Mouse (Mus musculus): Measurements from ENCODE around the gene Scaf11. TPM values are rescaled to one million over a fixed set of nuclear protein-coding genes. Genes with fewer than 3 reads are reported as not detected.

The Scaf11 gene
- polyA plus RNA-seq, 1 experiment from 2014 or later: 61.8 TPM

DNA sequence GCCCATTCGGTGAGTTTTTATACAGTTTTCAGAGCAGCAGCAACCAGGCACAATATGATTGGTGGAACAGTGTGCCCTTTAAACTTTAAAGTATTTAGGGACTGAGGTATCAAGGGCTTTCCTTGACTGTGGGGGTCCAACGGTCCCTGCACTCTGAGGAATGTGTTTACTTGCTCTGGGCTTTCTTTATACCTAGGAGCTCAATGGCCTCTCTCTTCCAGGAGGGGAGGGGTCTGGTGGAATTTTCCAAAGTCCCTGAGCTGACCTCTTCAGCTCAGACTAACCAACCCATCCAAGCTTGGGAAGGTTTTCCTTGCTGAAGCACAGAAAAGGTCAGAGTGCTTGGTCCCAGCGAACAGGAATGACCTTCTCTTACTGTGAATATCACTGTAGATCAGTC, 30.8 kb upstream of the Scaf11 start:
- Histone ChIP-seq H3K4me1 (ENCODE audit: control insufficient read depth in 2 of 2, insufficient read depth in 2 of 2, low read length in 2 of 2) (peaks cover 5 to 6% of the 10 kb centered on the region in 2 experiments; a peak in 3 of 4 replicates), H3K27ac (replicated peaks in 1 of 2; ENCODE audit: control insufficient read depth in 1 of 2, insufficient read depth in 1 of 2, low read depth in 2 of 2, low read length in 2 of 2) (no peak overlapping the region), H3K4me2 (ENCODE audit: low read length) (no peak overlapping the region), H3K27me3 (ENCODE audit: control insufficient read depth, insufficient read depth, low read length) (no peaks in the 10 kb centered on the region), H3K9ac (ENCODE audit: low read length) (no peak overlapping the region), H3K36me3 (ENCODE audit: control insufficient read depth, insufficient read depth, low read length) (no peaks in the 10 kb centered on the region), H3K4me3 (ENCODE audit: control insufficient read depth in 1 of 2, insufficient read depth in 1 of 2, low read depth in 1 of 2, low read length in 2 of 2) (no peak overlapping the region), H3K9me3 (ENCODE audit: control insufficient read depth, low read length) (0 out of 2 replicates have a peak, but pooled peaks cover 6% of the 10 kb centered on the region)
- WGBS: 34% methylated on average over 3 of the region's 3 CpGs
- ATAC-seq (ENCODE audit: insufficient number of reproducible peaks, insufficient read depth, low FRiP score, low read depth): no peak

DNA sequence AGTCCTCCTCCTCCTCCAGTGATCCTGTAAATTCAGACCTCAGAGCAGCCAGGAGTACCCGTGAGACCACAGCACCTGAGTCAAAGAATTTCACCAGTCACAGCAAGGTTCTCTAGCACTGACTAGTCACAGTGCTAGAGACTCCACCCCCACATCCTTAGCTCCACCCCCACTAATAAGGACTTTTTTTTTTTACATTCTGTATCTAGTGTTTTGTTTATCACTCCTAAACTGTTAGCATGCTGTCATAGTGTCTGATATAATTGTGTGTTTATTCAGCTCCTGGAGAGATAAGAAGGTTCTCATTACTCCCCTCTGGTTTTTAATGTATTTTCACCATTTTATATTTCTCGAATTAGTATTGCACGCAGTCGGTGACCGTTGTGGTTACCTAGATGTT, 29.5 kb upstream of the Scaf11 start:
- no peaks in the 10 kb centered on the region for H3K36me3 ChIP-seq (ENCODE audit: control insufficient read depth, insufficient read depth, low read length)

DNA sequence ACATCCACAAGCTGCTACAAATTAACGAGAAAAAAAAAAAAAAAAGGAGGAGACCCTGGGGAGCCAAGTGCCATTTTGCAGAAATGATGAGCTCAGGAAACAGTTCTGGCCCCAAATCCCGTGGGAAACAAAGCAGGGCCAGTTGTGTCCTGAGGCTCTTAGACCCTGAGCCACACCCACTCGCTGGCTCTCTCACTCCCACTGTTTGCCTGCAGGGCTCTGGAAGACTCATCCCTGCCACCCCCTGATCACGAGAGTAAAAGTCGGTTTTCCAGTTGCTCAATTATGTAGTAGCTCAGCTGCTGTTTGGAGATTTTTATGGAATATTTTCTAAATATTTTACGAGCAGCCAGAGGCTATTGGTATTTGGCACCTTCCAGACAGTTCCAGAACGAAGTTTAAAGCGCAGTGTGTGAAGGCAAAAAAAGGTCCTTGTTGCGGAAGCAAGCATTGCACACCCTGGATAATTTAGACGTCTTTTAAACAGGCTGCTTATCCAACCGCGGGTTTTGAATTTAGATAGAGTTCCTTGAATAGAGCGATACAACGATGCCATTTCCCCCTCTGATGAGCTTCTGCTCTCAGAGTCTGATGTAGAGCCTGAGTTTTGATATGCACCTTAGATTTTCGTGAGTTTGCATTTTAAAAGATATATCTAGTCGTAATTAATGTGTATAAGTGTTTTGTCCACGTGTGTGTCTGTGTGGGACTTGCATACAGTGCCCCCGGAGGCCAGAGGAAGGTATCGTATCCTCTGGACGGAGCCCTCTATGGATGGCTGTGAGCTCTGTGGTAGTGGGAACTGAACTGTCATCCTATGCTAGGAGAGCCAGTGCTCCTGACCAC, 28.5 kb upstream of the Scaf11 start:
- H3K4me2 ChIP-seq (ENCODE audit: low read length): peak overlapping the region; percentile 51
- H3K9ac ChIP-seq (ENCODE audit: low read length): no peak overlapping the region
- no peaks in the 10 kb centered on the region for H3K36me3 ChIP-seq (ENCODE audit: control insufficient read depth, insufficient read depth, low read length)
- no peaks in the 10 kb centered on the region for H3K27me3 ChIP-seq (ENCODE audit: control insufficient read depth, insufficient read depth, low read length)
- ATAC-seq (ENCODE audit: insufficient number of reproducible peaks, insufficient read depth, low FRiP score, low read depth): 0 out of 2 replicates have a peak, but pooled peaks have one; percentile 71
- peak overlapping the region in 1 of 2 experiments; percentile 6; a peak in 1 of 4 replicates for H3K4me3 ChIP-seq (ENCODE audit: control insufficient read depth in 1 of 2, insufficient read depth in 1 of 2, low read depth in 1 of 2, low read length in 2 of 2)
- no peaks in the 10 kb centered on the region for H3K9me3 ChIP-seq (ENCODE audit: control insufficient read depth, low read length)
- H3K27ac ChIP-seq (replicated peaks in 1 of 2; ENCODE audit: control insufficient read depth in 1 of 2, insufficient read depth in 1 of 2, low read depth in 2 of 2, low read length in 2 of 2): no peak overlapping the region
- WGBS: 33% methylated on average over 20 of the region's 20 CpGs
- H3K4me1 ChIP-seq (ENCODE audit: control insufficient read depth in 2 of 2, insufficient read depth in 2 of 2, low read length in 2 of 2): peaks cover 5 to 6% of the 10 kb centered on the region in 2 experiments; a peak in 3 of 4 replicates

More for the DNA sequence above, 29.5 kb upstream of the Scaf11 start:
- ATAC-seq (ENCODE audit: insufficient number of reproducible peaks, insufficient read depth, low FRiP score, low read depth): no peak
- Histone ChIP-seq H3K9me3 (ENCODE audit: control insufficient read depth, low read length) (0 out of 2 replicates have a peak, but pooled peaks cover 5% of the 10 kb centered on the region), H3K4me2 (ENCODE audit: low read length) (no peak overlapping the region), H3K4me1 (ENCODE audit: control insufficient read depth in 2 of 2, insufficient read depth in 2 of 2, low read length in 2 of 2) (peaks cover 5 to 6% of the 10 kb centered on the region in 2 experiments; a peak in 3 of 4 replicates), H3K4me3 (ENCODE audit: control insufficient read depth in 1 of 2, insufficient read depth in 1 of 2, low read depth in 1 of 2, low read length in 2 of 2) (no peak overlapping the region), H3K9ac (ENCODE audit: low read length) (no peak overlapping the region), H3K27me3 (ENCODE audit: control insufficient read depth, insufficient read depth, low read length) (no peaks in the 10 kb centered on the region), H3K27ac (replicated peaks in 1 of 2; ENCODE audit: control insufficient read depth in 1 of 2, insufficient read depth in 1 of 2, low read depth in 2 of 2, low read length in 2 of 2) (no peak overlapping the region)
- 84% methylated on average over 5 of the region's 5 CpGs for WGBS

GRCm38 (mm10) chr15:96487066-96487698, 26.5 kb upstream of the Scaf11 start:
- Histone ChIP-seq H3K27me3 (ENCODE audit: control insufficient read depth, insufficient read depth, low read length) (no peaks in the 10 kb centered on the region), H3K4me2 (ENCODE audit: low read length) (no peak overlapping the region), H3K4me3 (ENCODE audit: control insufficient read depth in 1 of 2, insufficient read depth in 1 of 2, low read depth in 1 of 2, low read length in 2 of 2) (no peak overlapping the region), H3K36me3 (ENCODE audit: control insufficient read depth, insufficient read depth, low read length) (no peaks in the 10 kb centered on the region), H3K9me3 (ENCODE audit: control insufficient read depth, low read length) (no peaks in the 10 kb centered on the region), H3K9ac (ENCODE audit: low read length) (no peak overlapping the region), H3K27ac (replicated peaks in 1 of 2; ENCODE audit: control insufficient read depth in 1 of 2, insufficient read depth in 1 of 2, low read depth in 2 of 2, low read length in 2 of 2) (no peak overlapping the region), H3K4me1 (ENCODE audit: control insufficient read depth in 2 of 2, insufficient read depth in 2 of 2, low read length in 2 of 2) (peaks cover 5 to 6% of the 10 kb centered on the region in 2 experiments; a peak in 3 of 4 replicates)
- no peak for ATAC-seq (ENCODE audit: insufficient number of reproducible peaks, insufficient read depth, low FRiP score, low read depth)
- 55% methylated on average over 12 of the region's 12 CpGs for whole genome bisulfite sequencing

- WGBS: 87% methylated on average over 2 of the region's 3 CpGs
- Histone ChIP-seq H3K4me3 (ENCODE audit: control insufficient read depth in 1 of 2, insufficient read depth in 1 of 2, low read depth in 1 of 2, low read length in 2 of 2) (no peak overlapping the region), H3K4me1 (ENCODE audit: control insufficient read depth in 2 of 2, insufficient read depth in 2 of 2, low read length in 2 of 2) (no peaks in the 10 kb centered on the region), H3K36me3 (ENCODE audit: control insufficient read depth, insufficient read depth, low read length) (no peaks in the 10 kb centered on the region), H3K4me2 (ENCODE audit: low read length) (no peak overlapping the region), H3K9me3 (ENCODE audit: control insufficient read depth, low read length) (no peaks in the 10 kb centered on the region), H3K27ac (replicated peaks in 1 of 2; ENCODE audit: control insufficient read depth in 1 of 2, insufficient read depth in 1 of 2, low read depth in 2 of 2, low read length in 2 of 2) (no peak overlapping the region), H3K9ac (ENCODE audit: low read length) (no peak overlapping the region), H3K27me3 (ENCODE audit: control insufficient read depth, insufficient read depth, low read length) (no peaks in the 10 kb centered on the region)
- no peak for ATAC-seq (ENCODE audit: insufficient number of reproducible peaks, insufficient read depth, low FRiP score, low read depth)
These were observed 20.2 kb upstream of the Scaf11 start for GRCm38 (mm10) chr15:96480822-96481221.

DNA sequence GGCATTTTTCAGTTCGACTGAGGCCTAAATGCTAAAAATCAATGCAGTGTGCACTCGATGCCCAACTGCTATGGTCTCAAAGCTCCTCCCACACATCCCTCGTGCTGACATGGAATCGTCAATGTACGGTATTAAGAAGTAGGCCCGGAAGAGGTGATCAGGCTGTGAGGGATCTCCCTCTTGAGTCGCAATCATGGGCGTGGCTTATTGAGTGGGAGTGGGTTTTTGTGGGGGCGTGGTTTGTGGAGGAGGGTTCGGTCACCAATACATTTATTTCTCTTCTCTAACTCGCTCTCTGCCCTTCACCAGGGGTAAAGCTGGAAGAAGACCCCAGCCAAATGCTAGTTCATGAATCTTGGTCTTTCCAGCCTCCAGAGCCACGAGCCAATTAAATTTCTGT, 17.4 kb upstream of the Scaf11 start:
- H3K27me3 ChIP-seq (ENCODE audit: control insufficient read depth, insufficient read depth, low read length): no peaks in the 10 kb centered on the region
- no peak overlapping the region for H3K4me2 ChIP-seq (ENCODE audit: low read length)
- no peaks in the 10 kb centered on the region for H3K9me3 ChIP-seq (ENCODE audit: control insufficient read depth, low read length)
- no peaks in the 10 kb centered on the region for H3K4me1 ChIP-seq (ENCODE audit: control insufficient read depth in 2 of 2, insufficient read depth in 2 of 2, low read length in 2 of 2)
- no peak overlapping the region for H3K27ac ChIP-seq (replicated peaks in 1 of 2; ENCODE audit: control insufficient read depth in 1 of 2, insufficient read depth in 1 of 2, low read depth in 2 of 2, low read length in 2 of 2)
- H3K4me3 ChIP-seq (ENCODE audit: control insufficient read depth in 1 of 2, insufficient read depth in 1 of 2, low read depth in 1 of 2, low read length in 2 of 2): no peak overlapping the region
- no peak overlapping the region for H3K9ac ChIP-seq (ENCODE audit: low read length)
- ATAC-seq (ENCODE audit: insufficient number of reproducible peaks, insufficient read depth, low FRiP score, low read depth): no peak
- no peaks in the 10 kb centered on the region for H3K36me3 ChIP-seq (ENCODE audit: control insufficient read depth, insufficient read depth, low read length)
- 83% methylated on average over 12 of the region's 12 CpGs for WGBS

DNA sequence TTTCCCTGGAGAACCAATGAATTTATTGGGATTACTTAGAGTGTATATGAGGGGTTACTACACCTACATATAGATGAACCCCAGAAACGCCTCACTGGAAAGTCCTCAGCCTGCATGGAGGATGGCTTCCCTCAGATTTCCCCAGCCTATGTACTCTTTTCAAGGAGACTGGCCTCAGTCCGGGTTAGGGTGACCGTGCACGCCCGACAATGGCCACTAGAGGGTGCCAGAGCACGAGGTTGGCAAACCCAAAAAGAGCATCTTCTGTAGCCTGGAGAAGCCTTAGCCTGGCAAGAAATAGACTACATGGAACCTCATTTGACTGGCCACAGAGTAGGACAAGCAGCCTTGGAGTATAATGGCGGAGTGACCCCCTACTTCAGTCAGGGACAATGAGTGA, 15.7 kb upstream of the Scaf11 start:
- no peak overlapping the region for H3K27ac ChIP-seq (replicated peaks in 1 of 2; ENCODE audit: control insufficient read depth in 1 of 2, insufficient read depth in 1 of 2, low read depth in 2 of 2, low read length in 2 of 2)
- no peaks in the 10 kb centered on the region for H3K9me3 ChIP-seq (ENCODE audit: control insufficient read depth, low read length)
- 7% methylated on average over 7 of the region's 7 CpGs for WGBS
- H3K9ac ChIP-seq (ENCODE audit: low read length): no peak overlapping the region
- no peaks in the 10 kb centered on the region for H3K36me3 ChIP-seq (ENCODE audit: control insufficient read depth, insufficient read depth, low read length)
- ATAC-seq (ENCODE audit: insufficient number of reproducible peaks, insufficient read depth, low FRiP score, low read depth): no peak; the same call in 1 of the 2 replicates
- no peak overlapping the region for H3K4me2 ChIP-seq (ENCODE audit: low read length)
- H3K4me1 ChIP-seq (ENCODE audit: control insufficient read depth in 2 of 2, insufficient read depth in 2 of 2, low read length in 2 of 2): no peaks in the 10 kb centered on the region
- no peak overlapping the region for H3K4me3 ChIP-seq (ENCODE audit: control insufficient read depth in 1 of 2, insufficient read depth in 1 of 2, low read depth in 1 of 2, low read length in 2 of 2)
- no peaks in the 10 kb centered on the region for H3K27me3 ChIP-seq (ENCODE audit: control insufficient read depth, insufficient read depth, low read length)

Data from heart, embryonic 14.5 days (tissue).